Mouse (Mus musculus) embryonic facial prominence, embryonic 11.5 days (tissue): ENCODE results near the gene Alk. TPM values are rescaled to one million over a fixed set of nuclear protein-coding genes. Genes with fewer than 3 reads are reported as not detected.

Experiments used
- ATAC-seq: fragments of 200-750 bp; cut with Nextera tagmentation; replicated peaks from 2 replicates; pipeline ENCODE4 v1.8.0; 2017; ENCODE audit warnings: low read depth; ENCODE audit not compliant: insufficient number of reproducible peaks, low FRiP score, low TSS enrichment
- DNase-seq: peaks from one replicate; pipeline ENCODE4 v3.0.0-alpha.2; 2015; ENCODE audit warnings: low spot score
- H3K27ac ChIP-seq: fragments of 300-500 bp; sonication (generic); replicated peaks from 2 replicates; pipeline ENCODE4 v1.5.1; 2014; ENCODE audit warnings: mild to moderate bottlenecking, low read depth, low read length, control low read depth
- H3K27me3 ChIP-seq: fragments of 300-500 bp; sonication (generic); 2 replicates; pipeline ENCODE4 v1.6.1; 2014; ENCODE audit warnings: mild to moderate bottlenecking, low read length, moderate library complexity, mixed read lengths; ENCODE audit not compliant: control insufficient read depth, insufficient read depth
- H3K36me3 ChIP-seq: fragments of 300-500 bp; sonication (generic); replicated peaks from 2 replicates; pipeline ENCODE4 v1.6.1; 2014; ENCODE audit warnings: low read depth, mild to moderate bottlenecking, low read length, moderate library complexity, mixed read lengths; ENCODE audit not compliant: control insufficient read depth, insufficient read depth
- H3K4me1 ChIP-seq: fragments of 300-500 bp; sonication (generic); 2 replicates; pipeline ENCODE4 v1.6.1; 2014; ENCODE audit warnings: low read length, mixed read lengths; ENCODE audit not compliant: control insufficient read depth, insufficient read depth
- H3K4me2 ChIP-seq: fragments of 300-500 bp; sonication (generic); 2 replicates; pipeline ENCODE4 v1.6.1; 2014; ENCODE audit warnings: low read depth, mild to moderate bottlenecking, control low read depth, low read length, moderate library complexity
- H3K4me3 ChIP-seq: fragments of 300-500 bp; sonication (generic); 2 replicates; pipeline ENCODE4 v1.5.1; 2014; ENCODE audit warnings: low read depth, low read length, control low read depth
- H3K9ac ChIP-seq: fragments of 300-500 bp; sonication (generic); replicated peaks from 2 replicates; pipeline ENCODE4 v1.6.1; 2014; ENCODE audit warnings: mild to moderate bottlenecking, control low read depth, low read length
- H3K9me3 ChIP-seq: fragments of 300-500 bp; sonication (generic); replicated peaks from 2 replicates; pipeline ENCODE4 v1.6.1; 2016; ENCODE audit warnings: mild to moderate bottlenecking, low read length, inconsistent platforms, mixed read lengths; ENCODE audit not compliant: control insufficient read depth
- WGBS: fragments of 180-500 bp; shearing (Covaris S2); extraction: QIAGEN DNeasy Blood & Tissue Kit; methylation state at CpG from one replicate; pipeline ENCODE4 v1.1.7; 2014; 5-methylcytosine and 5-hydroxymethylcytosine counted together
- polyA plus RNA-seq: library from polyadenylated mRNA; unstranded; fragments of >200 nt; fragmentation: Nextera tagmentation; extraction: Ambion mirVana; gene quantifications from 2 replicates; pipeline ENCODE4 v1.2.1, GENCODE M21; 2014

Alk gene
- 0.15 and 0.38 TPM in 2 replicates for polyA plus RNA-seq

DNA sequence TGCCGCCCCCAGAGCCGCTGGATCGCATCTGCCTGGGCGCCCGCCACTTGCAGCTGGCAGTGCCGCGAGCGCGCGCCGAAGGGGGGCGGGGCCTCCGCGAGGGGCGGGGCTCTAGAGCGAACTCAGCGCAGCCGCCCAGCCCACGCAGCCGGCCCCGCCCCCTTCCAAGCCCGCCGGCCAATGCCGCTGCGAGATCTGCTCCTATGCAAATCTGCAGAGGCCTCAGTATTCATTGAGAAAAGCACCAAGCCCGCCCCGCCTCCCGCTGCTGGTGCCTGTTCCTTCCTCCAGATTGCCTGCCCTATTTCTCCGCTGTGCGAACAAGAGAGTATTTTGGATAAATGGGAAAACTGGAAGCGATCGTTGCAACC lies at the start of gene Alk:
Alk (minus strand) TSS at position 18 of the 371 bp plus-strand sequence.
- Histone ChIP-seq H3K36me3 (no peaks in the 10 kb centered on the region), H3K27ac (no peak within 1 kb of the TSS), H3K9ac (no peak within 1 kb of the TSS), H3K9me3 (no peaks in the 10 kb centered on the region), H3K4me2 (peak within 1 kb of the TSS; percentile 93), H3K4me3 (peak within 1 kb of the TSS; percentile 47), H3K4me1 (peaks cover 4% of the 10 kb centered on the region), H3K27me3 (peaks cover 14% of the 10 kb centered on the region)
- DNase-seq: peak; percentile 95
- ATAC-seq: peak; percentile 92
- WGBS: 2% methylated on average over 23 of the region's 32 CpGs

- Histone ChIP-seq H3K4me1 (no peaks in the 10 kb centered on the region), H3K9me3 (no peaks in the 10 kb centered on the region), H3K27ac (no peak overlapping the region), H3K36me3 (no peaks in the 10 kb centered on the region), H3K4me2 (no peak overlapping the region), H3K4me3 (no peak overlapping the region), H3K27me3 (no peaks in the 10 kb centered on the region), H3K9ac (no peak overlapping the region)
- ATAC-seq (no peak), DNase-seq (no peak)
- 81% methylated on average over 1 of the region's 1 CpGs for WGBS
These were observed 48.4 kb upstream of the Alk start for GRCm38 (mm10) chr17:72652801-72653200.

DNA sequence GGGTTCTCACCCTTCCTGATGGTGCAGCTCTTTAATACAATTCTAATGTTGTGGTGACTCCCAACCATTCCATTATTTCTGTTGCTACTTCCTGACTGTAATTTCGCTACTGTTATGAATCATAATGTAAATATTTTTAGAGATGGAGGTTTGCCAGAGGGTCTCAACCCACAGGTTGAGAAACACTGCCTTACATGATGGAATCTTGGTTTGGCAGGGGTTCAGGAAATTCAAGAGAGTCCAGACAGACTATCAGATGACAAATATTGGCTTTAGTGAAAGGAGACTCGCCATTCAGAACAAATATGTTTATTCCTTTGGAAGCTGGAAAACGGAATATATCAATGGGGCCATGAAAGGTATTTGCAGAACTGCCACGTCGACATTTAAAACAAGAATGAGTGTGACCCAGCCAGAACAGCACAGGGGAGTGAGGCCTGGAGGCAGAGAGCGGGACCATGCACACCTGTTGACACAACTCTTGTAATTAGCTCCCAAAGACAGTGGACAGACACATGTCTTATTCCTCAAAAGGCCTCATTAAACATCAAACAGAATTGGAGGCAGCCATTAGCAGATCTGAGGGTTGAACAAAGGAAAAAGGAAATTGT lies 44.3 kb upstream of the Alk start:
- H3K4me2 ChIP-seq: no peak overlapping the region
- H3K36me3 ChIP-seq: no peaks in the 10 kb centered on the region
- ATAC-seq (no peak), DNase-seq (no peak)
- H3K4me1 ChIP-seq: no peaks in the 10 kb centered on the region
- no peak overlapping the region for H3K27ac ChIP-seq
- no peaks in the 10 kb centered on the region for H3K9me3 ChIP-seq
- H3K4me3 ChIP-seq: no peak overlapping the region
- 74% methylated on average over 6 of the region's 6 CpGs for WGBS
- H3K27me3 ChIP-seq: no peaks in the 10 kb centered on the region
- no peak overlapping the region for H3K9ac ChIP-seq

- ATAC-seq (no peak), DNase-seq (no peak)
- WGBS: 83% methylated on average over 5 of the region's 5 CpGs
- Histone ChIP-seq H3K36me3 (no peaks in the 10 kb centered on the region), H3K4me1 (no peaks in the 10 kb centered on the region), H3K9me3 (no peaks in the 10 kb centered on the region), H3K4me3 (no peak overlapping the region), H3K4me2 (no peak overlapping the region), H3K27me3 (no peaks in the 10 kb centered on the region), H3K9ac (no peak overlapping the region), H3K27ac (no peak overlapping the region)
These were observed 41.7 kb upstream of the Alk start for GRCm38 (mm10) chr17:72646167-72646566.

GRCm38 (mm10) chr17:72640095-72640494 lies 35.7 kb upstream of the Alk start:
- H3K27me3 ChIP-seq: no peaks in the 10 kb centered on the region
- no peak overlapping the region for H3K27ac ChIP-seq
- H3K4me2 ChIP-seq: no peak overlapping the region
- H3K9me3 ChIP-seq: no peaks in the 10 kb centered on the region
- H3K36me3 ChIP-seq: no peaks in the 10 kb centered on the region
- H3K4me3 ChIP-seq: no peak overlapping the region
- no peak overlapping the region for H3K9ac ChIP-seq
- H3K4me1 ChIP-seq: no peaks in the 10 kb centered on the region
- 55% methylated on average over 4 of the region's 4 CpGs for WGBS
- no peak for ATAC-seq
- DNase-seq: no peak

- H3K27ac ChIP-seq: no peak overlapping the region
- no peak overlapping the region for H3K4me3 ChIP-seq
- 82% methylated on average over 7 of the region's 7 CpGs for WGBS
- ATAC-seq: no peak
- no peak overlapping the region for H3K4me2 ChIP-seq
- H3K27me3 ChIP-seq: no peaks in the 10 kb centered on the region
- no peak for DNase-seq
- no peaks in the 10 kb centered on the region for H3K36me3 ChIP-seq
- H3K9ac ChIP-seq: no peak overlapping the region
- H3K9me3 ChIP-seq: no peaks in the 10 kb centered on the region
- H3K4me1 ChIP-seq: no peaks in the 10 kb centered on the region
These were observed 35.0 kb upstream of the Alk start for GRCm38 (mm10) chr17:72639400-72639799.

DNA sequence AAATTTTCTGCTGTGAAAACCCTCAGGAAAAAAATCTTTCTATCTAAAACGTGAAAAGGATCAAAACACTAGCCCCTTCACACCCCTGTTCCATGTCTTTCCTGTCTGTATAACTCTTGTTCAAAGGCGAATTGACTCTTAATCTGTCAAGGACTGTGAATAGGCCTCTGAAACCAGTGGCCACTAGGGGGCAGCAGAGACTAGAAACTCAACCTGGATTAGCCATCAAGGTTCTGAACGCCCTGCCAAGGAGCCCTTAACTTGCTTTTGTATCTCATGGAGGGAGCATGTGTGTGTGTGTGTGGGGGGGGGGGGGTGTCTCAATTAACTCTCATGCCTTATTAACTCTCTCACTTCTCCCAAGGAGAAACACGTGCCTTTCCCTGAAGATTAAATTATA lies 1.8 kb upstream of the Alk start:
- H3K4me1 ChIP-seq: peaks cover 4% of the 10 kb centered on the region

DNA sequence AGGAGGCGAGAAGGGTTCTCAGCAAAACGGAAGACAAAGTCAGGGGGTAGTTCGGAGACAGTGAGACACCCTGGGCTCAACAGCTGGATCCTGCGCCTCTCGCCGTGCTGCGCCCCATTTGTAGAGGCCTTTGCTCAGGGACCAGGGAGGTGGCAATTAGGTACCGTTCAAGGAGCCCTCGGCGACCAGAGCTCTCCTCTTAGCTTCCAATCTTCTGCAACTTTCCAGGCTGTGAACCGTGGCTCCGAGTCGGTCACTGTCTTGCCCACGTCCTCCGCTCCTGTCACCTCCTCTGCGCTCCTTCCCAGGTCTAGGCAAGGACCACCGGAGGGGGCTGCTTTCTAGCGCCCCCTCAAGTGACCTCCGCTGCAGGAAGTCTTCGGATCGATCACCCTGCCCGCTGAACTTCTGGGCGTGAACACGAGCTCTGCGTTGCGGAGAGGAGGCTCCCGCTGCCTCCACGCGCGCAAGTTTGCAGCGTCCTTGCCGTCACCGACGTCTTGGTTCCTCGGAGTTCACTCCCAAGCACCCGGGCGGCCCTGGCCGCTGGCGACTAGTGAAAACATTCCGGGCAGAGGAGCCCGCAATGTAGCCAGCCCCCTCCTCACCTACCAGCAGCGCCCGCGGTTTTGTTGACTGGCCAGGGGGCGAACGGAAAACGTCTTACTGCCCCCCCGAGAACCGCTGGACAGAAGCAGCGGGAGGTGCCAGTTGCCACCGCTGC lies 379 bp downstream of the Alk start:
- peak; percentile 46; the same call in 1 of the 2 replicates for ATAC-seq
- Histone ChIP-seq H3K9ac (no peak overlapping the region), H3K4me2 (peak overlapping the region; percentile 93), H3K27ac (no peak overlapping the region), H3K4me1 (peaks cover 4% of the 10 kb centered on the region), H3K36me3 (no peaks in the 10 kb centered on the region), H3K27me3 (peaks cover 14% of the 10 kb centered on the region), H3K4me3 (peak overlapping the region; percentile 47), H3K9me3 (no peaks in the 10 kb centered on the region)
- DNase-seq: no peak
- WGBS: 1% methylated on average over 50 of the region's 51 CpGs

More for the DNA sequence above, 1.8 kb upstream of the Alk start:
- DNase-seq (peak; percentile 90), ATAC-seq (no peak)
- 12% methylated on average over 4 of the region's 4 CpGs for WGBS
- Histone ChIP-seq H3K9ac (no peak overlapping the region), H3K4me3 (no peak overlapping the region), H3K27ac (no peak overlapping the region), H3K4me2 (no peak overlapping the region), H3K36me3 (no peaks in the 10 kb centered on the region), H3K9me3 (no peaks in the 10 kb centered on the region), H3K27me3 (peaks cover 14% of the 10 kb centered on the region)
